Mouse (Mus musculus): ENCODE measurements around the gene Cyb5r1. TPM values are rescaled to one million over a fixed set of nuclear protein-coding genes. Genes with fewer than 3 reads are reported as not detected.
"Not testable (repeated sequence)": the region's sequence is repeated elsewhere in the genome, so short reads cannot be mapped to it uniquely, and the experiment has no call there.

Cyb5r1 gene
- polyA plus RNA-seq, 1 experiment: 56.8 TPM

GRCm38 (mm10) chr1:134426289-134426688, 20.9 kb downstream of the Cyb5r1 start:
- Histone ChIP-seq H3K27me3 (replicated peaks; ENCODE audit: control insufficient read depth, insufficient read depth, low read length) (no peaks in the 10 kb centered on the region), H3K27ac (ENCODE audit: insufficient read depth, low read depth, low read length) (no peak overlapping the region), H3K4me3 (ENCODE audit: insufficient read depth, low read depth, low read length) (no peak overlapping the region), H3K4me1 (ENCODE audit: control insufficient read depth, insufficient read depth, low read length) (no peaks in the 10 kb centered on the region), H3K36me3 (ENCODE audit: control insufficient read depth, insufficient read depth, low read length) (peaks cover 3% of the 10 kb centered on the region; the same call in 1 of the 2 replicates)
- TF ChIP-seq POLR2A (IDR thresholded peaks at IDR 0.05; ENCODE audit: low read depth, low read length) (no peak), CTCF (conservative IDR thresholded peaks at IDR 0.05; ENCODE audit: insufficient read depth, insufficient read length, low read depth, low read length) (no peak)
- no peak for DNase-seq
- 94% methylated on average over 5 of the region's 5 CpGs for WGBS

DNA sequence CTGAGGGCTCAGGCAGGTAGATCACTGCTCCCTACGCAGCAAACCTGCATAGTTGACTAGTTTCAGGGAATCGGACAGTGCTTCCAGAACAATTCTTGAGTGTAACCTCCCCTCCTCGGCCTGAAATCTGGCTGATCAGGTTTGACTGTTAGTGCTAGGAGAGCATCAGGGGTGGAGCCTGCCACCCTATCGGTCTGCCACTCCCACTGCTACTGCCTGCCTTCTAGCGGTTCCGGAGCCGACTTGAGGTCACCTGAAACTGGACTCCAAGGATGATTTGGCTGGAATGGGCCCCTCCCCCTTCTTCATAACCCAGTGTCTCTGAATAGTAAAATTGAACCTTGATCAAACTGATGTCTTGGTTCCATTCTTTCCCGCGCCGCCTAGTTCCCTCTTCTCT, 27.6 kb downstream of the Cyb5r1 start:
- Histone ChIP-seq H3K4me3 (ENCODE audit: insufficient read depth, low read depth, low read length) (no peak overlapping the region), H3K27ac (ENCODE audit: insufficient read depth, low read depth, low read length) (0 out of 2 replicates have a peak overlapping the region, but pooled peaks have one; percentile 20), H3K36me3 (ENCODE audit: control insufficient read depth, insufficient read depth, low read length) (peaks cover 6% of the 10 kb centered on the region; the same call in 1 of the 2 replicates), H3K4me1 (ENCODE audit: control insufficient read depth, insufficient read depth, low read length) (no peaks in the 10 kb centered on the region), H3K27me3 (replicated peaks; ENCODE audit: control insufficient read depth, insufficient read depth, low read length) (no peaks in the 10 kb centered on the region)
- DNase-seq: no peak
- 68% methylated on average over 10 of the region's 10 CpGs for WGBS
- no peak for TF ChIP-seq POLR2A (IDR thresholded peaks at IDR 0.05; ENCODE audit: low read depth, low read length)
- no peak for TF ChIP-seq CTCF (conservative IDR thresholded peaks at IDR 0.05; ENCODE audit: insufficient read depth, insufficient read length, low read depth, low read length)

DNA sequence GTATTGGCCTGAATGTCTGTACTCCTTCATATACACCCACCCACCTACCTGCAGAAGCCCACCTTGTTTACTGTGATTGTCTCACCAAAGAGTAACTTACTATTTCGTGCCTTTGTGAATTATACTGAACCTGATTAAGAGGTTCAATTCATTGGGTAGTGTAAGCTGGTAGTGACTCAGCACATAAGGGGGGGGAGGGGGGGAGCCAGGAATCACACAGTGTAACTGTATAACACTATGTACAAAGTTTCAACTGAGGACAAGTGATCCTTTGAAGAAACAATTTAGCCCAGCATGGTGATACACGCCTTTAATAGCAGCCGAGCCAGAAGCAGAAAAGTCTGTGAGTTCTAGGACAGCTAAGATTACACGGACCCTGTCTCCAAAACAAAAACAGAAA, 28.1 kb downstream of the Cyb5r1 start:
- Histone ChIP-seq H3K36me3 (ENCODE audit: control insufficient read depth, insufficient read depth, low read length) (peaks cover 6% of the 10 kb centered on the region; the same call in 1 of the 2 replicates), H3K4me3 (ENCODE audit: insufficient read depth, low read depth, low read length) (no peak overlapping the region), H3K27ac (ENCODE audit: insufficient read depth, low read depth, low read length) (no peak overlapping the region), H3K4me1 (ENCODE audit: control insufficient read depth, insufficient read depth, low read length) (no peaks in the 10 kb centered on the region), H3K27me3 (replicated peaks; ENCODE audit: control insufficient read depth, insufficient read depth, low read length) (no peaks in the 10 kb centered on the region)
- WGBS: 88% methylated on average over 4 of the region's 4 CpGs
- no peak for DNase-seq
- TF ChIP-seq POLR2A (IDR thresholded peaks at IDR 0.05; ENCODE audit: low read depth, low read length) (no peak), CTCF (conservative IDR thresholded peaks at IDR 0.05; ENCODE audit: insufficient read depth, insufficient read length, low read depth, low read length) (no peak)

- Histone ChIP-seq H3K27ac (ENCODE audit: insufficient read depth, low read depth, low read length) (no peak overlapping the region), H3K4me3 (ENCODE audit: insufficient read depth, low read depth, low read length) (no peak overlapping the region), H3K27me3 (replicated peaks; ENCODE audit: control insufficient read depth, insufficient read depth, low read length) (no peaks in the 10 kb centered on the region), H3K36me3 (ENCODE audit: control insufficient read depth, insufficient read depth, low read length) (peaks cover 4% of the 10 kb centered on the region; the same call in 1 of the 2 replicates), H3K4me1 (ENCODE audit: control insufficient read depth, insufficient read depth, low read length) (no peaks in the 10 kb centered on the region)
- TF ChIP-seq CTCF (conservative IDR thresholded peaks at IDR 0.05; ENCODE audit: insufficient read depth, insufficient read length, low read depth, low read length) (peak; percentile 42), POLR2A (IDR thresholded peaks at IDR 0.05; ENCODE audit: low read depth, low read length) (no peak)
- DNase-seq: peak; percentile 39
- WGBS: 39% methylated on average over 4 of the region's 4 CpGs
Measured at GRCm38 (mm10) chr1:134435414-134435813, 30.1 kb downstream of the Cyb5r1 start.

DNA sequence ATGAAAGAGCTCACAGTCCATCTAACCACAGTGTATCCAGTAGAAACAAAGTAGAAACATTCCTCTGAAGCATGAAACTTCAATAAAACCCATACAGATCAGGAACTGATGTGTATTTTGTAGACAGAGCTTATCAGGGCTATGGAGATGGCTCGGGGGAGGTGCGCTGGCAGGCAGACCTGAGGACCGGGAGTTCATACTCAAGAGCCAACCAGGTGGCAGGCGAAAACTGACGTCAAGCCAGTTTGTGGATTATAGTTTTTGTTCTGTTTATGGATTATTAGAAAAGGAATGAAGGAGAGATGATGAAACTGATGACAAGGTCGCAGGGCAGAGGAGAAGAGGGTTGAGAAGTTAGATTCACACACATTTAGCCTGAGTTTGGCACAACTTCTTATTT, 35.1 kb downstream of the Cyb5r1 start:
- 96% methylated on average over 6 of the region's 6 CpGs for WGBS
- Histone ChIP-seq H3K27me3 (replicated peaks; ENCODE audit: control insufficient read depth, insufficient read depth, low read length) (no peaks in the 10 kb centered on the region), H3K27ac (ENCODE audit: insufficient read depth, low read depth, low read length) (no peak overlapping the region), H3K4me1 (ENCODE audit: control insufficient read depth, insufficient read depth, low read length) (no peaks in the 10 kb centered on the region), H3K4me3 (ENCODE audit: insufficient read depth, low read depth, low read length) (no peak overlapping the region), H3K36me3 (ENCODE audit: control insufficient read depth, insufficient read depth, low read length) (no peaks in the 10 kb centered on the region)
- TF ChIP-seq CTCF (conservative IDR thresholded peaks at IDR 0.05; ENCODE audit: insufficient read depth, insufficient read length, low read depth, low read length) (no peak), POLR2A (IDR thresholded peaks at IDR 0.05; ENCODE audit: low read depth, low read length) (no peak)
- DNase-seq: no peak

DNA sequence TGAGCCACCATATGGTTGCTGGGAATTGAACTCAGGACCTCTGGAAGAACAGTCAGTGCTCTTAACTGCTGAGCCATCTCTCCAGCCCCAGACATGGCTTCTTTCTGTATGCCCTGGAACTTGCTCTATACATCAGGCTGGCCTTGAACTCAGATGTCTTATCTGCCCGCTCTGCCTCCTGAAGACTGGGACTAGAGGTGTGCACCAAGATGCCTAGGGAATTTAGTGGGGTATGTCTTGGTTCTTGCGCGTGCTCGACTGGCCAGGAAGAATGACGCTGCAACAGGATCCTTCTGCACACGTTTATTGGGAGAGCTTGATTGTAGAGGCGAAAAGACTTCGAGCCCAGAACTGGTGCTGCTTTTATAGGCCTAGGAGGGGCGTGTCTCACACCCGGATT, 36.4 kb downstream of the Cyb5r1 start:
- H3K4me1 ChIP-seq (ENCODE audit: control insufficient read depth, insufficient read depth, low read length); H3K4me3 ChIP-seq (ENCODE audit: insufficient read depth, low read depth, low read length); DNase-seq; H3K27me3 ChIP-seq (replicated peaks; ENCODE audit: control insufficient read depth, insufficient read depth, low read length); H3K36me3 ChIP-seq (ENCODE audit: control insufficient read depth, insufficient read depth, low read length); H3K27ac ChIP-seq (ENCODE audit: insufficient read depth, low read depth, low read length): not testable (repeated sequence)
- WGBS: 87% methylated on average over 8 of the region's 10 CpGs

- WGBS: 96% methylated on average over 3 of the region's 3 CpGs
- Histone ChIP-seq H3K36me3 (ENCODE audit: control insufficient read depth, insufficient read depth, low read length) (no peaks in the 10 kb centered on the region), H3K4me1 (ENCODE audit: control insufficient read depth, insufficient read depth, low read length) (no peaks in the 10 kb centered on the region), H3K27me3 (replicated peaks; ENCODE audit: control insufficient read depth, insufficient read depth, low read length) (no peaks in the 10 kb centered on the region), H3K27ac (ENCODE audit: insufficient read depth, low read depth, low read length) (no peak overlapping the region), H3K4me3 (ENCODE audit: insufficient read depth, low read depth, low read length) (no peak overlapping the region)
- TF ChIP-seq CTCF (conservative IDR thresholded peaks at IDR 0.05; ENCODE audit: insufficient read depth, insufficient read length, low read depth, low read length) (no peak), POLR2A (IDR thresholded peaks at IDR 0.05; ENCODE audit: low read depth, low read length) (no peak)
- no peak for DNase-seq
Measured at GRCm38 (mm10) chr1:134442394-134442793, 37.0 kb downstream of the Cyb5r1 start.

DNA sequence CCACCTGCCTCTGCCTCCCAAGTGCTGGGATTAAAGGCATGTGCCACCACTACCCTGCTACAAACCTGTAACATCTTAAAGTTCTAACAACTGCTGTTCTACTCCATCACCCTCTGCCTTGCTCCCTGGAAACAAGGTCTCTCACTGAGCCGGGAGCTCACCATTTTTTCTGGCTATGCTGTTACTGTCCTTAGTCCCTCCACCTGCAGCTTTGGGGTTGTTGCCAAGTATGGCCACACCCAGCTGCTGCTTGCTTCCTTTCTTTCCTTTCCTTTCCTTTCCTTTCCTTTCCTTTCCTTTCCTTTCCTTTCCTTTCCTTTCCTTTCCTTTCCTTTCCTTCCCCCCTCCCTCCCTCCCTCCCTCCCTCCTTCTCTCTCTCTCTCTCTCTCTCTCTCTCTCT, 37.9 kb downstream of the Cyb5r1 start:
- not testable (repeated sequence) for H3K4me1 ChIP-seq (ENCODE audit: control insufficient read depth, insufficient read depth, low read length); H3K36me3 ChIP-seq (ENCODE audit: control insufficient read depth, insufficient read depth, low read length); DNase-seq; H3K27ac ChIP-seq (ENCODE audit: insufficient read depth, low read depth, low read length); H3K4me3 ChIP-seq (ENCODE audit: insufficient read depth, low read depth, low read length); H3K27me3 ChIP-seq (replicated peaks; ENCODE audit: control insufficient read depth, insufficient read depth, low read length)
- 61% methylated on average over 1 of the region's 1 CpGs for WGBS
